Mouse (Mus musculus) limb, embryonic 11.5 days (tissue): ENCODE results near the gene Stx16. TPM values are rescaled to one million over a fixed set of nuclear protein-coding genes. Genes with fewer than 3 reads are reported as not detected.

ENCODE experiments used
- ATAC-seq: fragments of 200-750 bp; cut with Nextera tagmentation; 2 replicates; pipeline ENCODE4 v1.8.0; 2017; ENCODE audit warnings: low read depth; ENCODE audit not compliant: insufficient number of reproducible peaks, low FRiP score, low TSS enrichment
- DNase-seq: peaks from one replicate; pipeline ENCODE4 v3.0.0-alpha.2; 2015; ENCODE audit warnings: low spot score
- H3K27ac ChIP-seq: fragments of 300-500 bp; sonication (generic); replicated peaks from 2 replicates; pipeline ENCODE4 v1.5.1; 2014; ENCODE audit warnings: low read depth, mild to moderate bottlenecking, low read length
- H3K27me3 ChIP-seq: fragments of 300-500 bp; sonication (generic); 2 replicates; pipeline ENCODE4 v1.6.1; 2014; ENCODE audit warnings: mild to moderate bottlenecking, low read length, mixed read lengths; ENCODE audit not compliant: control insufficient read depth, insufficient read depth
- H3K36me3 ChIP-seq: fragments of 300-500 bp; sonication (generic); 2 replicates; pipeline ENCODE4 v1.6.1; 2014; ENCODE audit warnings: mild to moderate bottlenecking, low read length, moderate library complexity, mixed read lengths; ENCODE audit not compliant: control insufficient read depth, insufficient read depth
- H3K4me1 ChIP-seq: fragments of 300-500 bp; sonication (generic); 2 replicates; pipeline ENCODE4 v1.6.1; 2014; ENCODE audit warnings: low read length, mixed read lengths; ENCODE audit not compliant: control insufficient read depth, insufficient read depth
- H3K4me2 ChIP-seq: fragments of 300-500 bp; sonication (generic); 2 replicates; pipeline ENCODE4 v1.6.1; 2014; ENCODE audit warnings: low read depth, mild to moderate bottlenecking, moderate library complexity; ENCODE audit not compliant: severe bottlenecking
- H3K4me3 ChIP-seq: fragments of 300-500 bp; sonication (generic); 2 replicates; pipeline ENCODE4 v1.5.1; 2014; ENCODE audit warnings: low read depth, low read length
- H3K9ac ChIP-seq: fragments of 300-500 bp; sonication (generic); 2 replicates; pipeline ENCODE4 v1.6.1; 2014; ENCODE audit warnings: mild to moderate bottlenecking, low read length
- H3K9me3 ChIP-seq: fragments of 300-500 bp; sonication (generic); 2 replicates; pipeline ENCODE4 v1.6.1; 2016; ENCODE audit warnings: low read length; ENCODE audit not compliant: control insufficient read depth
- WGBS: fragments of 180-500 bp; shearing (Covaris S2); extraction: QIAGEN DNeasy Blood & Tissue Kit; methylation state at CpG from one replicate; pipeline ENCODE4 v1.1.7; 2014; 5-methylcytosine and 5-hydroxymethylcytosine counted together
- polyA plus RNA-seq: library from polyadenylated mRNA; unstranded; fragments of >200 nt; fragmentation: Nextera tagmentation; extraction: Ambion mirVana; gene quantifications from 2 replicates; pipeline ENCODE4 v1.2.1, GENCODE M21; 2014

Stx16 gene
- polyA plus RNA-seq, 1 experiment from 2014 or later, result 9.0 TPM

DNA sequence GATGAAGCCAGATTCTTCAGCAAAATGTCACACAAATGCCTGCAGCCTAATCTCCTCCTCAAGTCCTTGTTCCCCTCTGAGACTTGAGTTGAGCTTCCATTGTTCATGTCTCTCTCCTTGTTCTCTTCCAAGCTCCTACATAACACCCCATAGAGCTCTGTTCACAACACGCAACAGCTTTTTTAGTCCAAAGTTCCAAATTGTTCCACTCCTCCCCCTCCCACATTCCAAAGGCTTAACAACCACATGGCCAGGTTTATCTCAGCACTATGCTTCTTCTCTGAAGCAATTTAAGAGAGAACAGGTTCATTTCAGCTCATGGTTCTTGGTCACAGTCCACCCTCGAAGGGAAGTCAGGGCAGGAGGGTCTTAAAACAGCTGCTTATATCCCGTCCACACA is 18.4 kb upstream of the Stx16 start:
- 78% methylated on average over 3 of the region's 3 CpGs for WGBS
- Histone ChIP-seq H3K27ac (no peak overlapping the region), H3K9me3 (no peaks in the 10 kb centered on the region), H3K4me2 (no peak overlapping the region), H3K4me1 (no peaks in the 10 kb centered on the region), H3K36me3 (no peaks in the 10 kb centered on the region), H3K27me3 (no peaks in the 10 kb centered on the region), H3K4me3 (no peak overlapping the region), H3K9ac (no peak overlapping the region)
- DNase-seq (no peak), ATAC-seq (no peak)

- H3K4me2 ChIP-seq, result no peak overlapping the region
- no peak for ATAC-seq
- H3K36me3 ChIP-seq, result no peaks in the 10 kb centered on the region
- no peak overlapping the region for H3K27ac ChIP-seq
- peak; percentile 20 for DNase-seq
- no peaks in the 10 kb centered on the region for H3K9me3 ChIP-seq
- no peaks in the 10 kb centered on the region for H3K4me1 ChIP-seq
- 82% methylated on average over 8 of the region's 8 CpGs for WGBS
- no peaks in the 10 kb centered on the region for H3K27me3 ChIP-seq
- H3K4me3 ChIP-seq, result no peak overlapping the region
- no peak overlapping the region for H3K9ac ChIP-seq
Observed at GRCm38 (mm10) chr2:174058316-174058939, 17.7 kb upstream of the Stx16 start.

DNA sequence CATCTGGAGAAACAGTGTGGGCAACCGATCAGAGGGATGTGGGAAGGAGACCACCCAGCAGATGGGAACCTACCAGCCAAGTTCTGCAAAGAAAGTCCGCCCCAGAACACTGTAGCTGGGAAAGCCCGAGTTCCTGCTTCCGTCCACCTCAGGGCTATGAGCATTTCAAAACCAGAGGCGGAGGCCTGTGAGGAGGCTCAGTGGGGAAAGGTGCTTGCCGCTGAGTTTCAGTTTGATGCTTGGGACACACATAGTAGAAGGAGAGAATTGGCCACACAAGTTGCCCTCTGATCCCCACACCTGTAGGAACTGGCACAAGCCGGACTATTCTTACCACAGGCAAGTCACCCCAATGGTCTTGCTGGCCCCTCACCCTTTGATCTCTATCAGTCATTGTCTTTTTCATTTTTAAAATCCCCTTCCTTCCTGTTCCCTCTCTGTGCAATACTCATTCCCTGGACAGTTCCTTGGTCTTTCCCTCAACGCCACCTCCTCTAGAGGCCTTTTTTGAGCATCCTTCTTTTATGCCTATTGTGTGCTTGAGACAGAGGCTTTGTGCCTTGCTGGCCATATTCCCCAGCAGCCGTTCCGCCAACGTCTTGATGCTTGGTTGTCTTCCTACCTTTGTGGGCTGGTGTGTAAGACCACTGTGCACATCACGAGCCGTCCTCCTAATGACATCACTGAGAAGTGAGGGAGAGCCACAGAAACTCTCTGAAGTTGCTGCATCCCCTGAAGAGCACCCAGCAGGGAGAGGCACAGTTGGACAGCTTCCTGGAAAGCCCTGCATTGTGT is 16.3 kb upstream of the Stx16 start:
- Histone ChIP-seq H3K27me3 (no peaks in the 10 kb centered on the region), H3K4me3 (no peak overlapping the region), H3K9ac (no peak overlapping the region), H3K4me2 (no peak overlapping the region), H3K36me3 (no peaks in the 10 kb centered on the region), H3K27ac (no peak overlapping the region), H3K9me3 (no peaks in the 10 kb centered on the region), H3K4me1 (no peaks in the 10 kb centered on the region)
- WGBS, result 89% methylated on average over 13 of the region's 13 CpGs
- no peak for ATAC-seq
- DNase-seq, result peak; percentile 18

DNA sequence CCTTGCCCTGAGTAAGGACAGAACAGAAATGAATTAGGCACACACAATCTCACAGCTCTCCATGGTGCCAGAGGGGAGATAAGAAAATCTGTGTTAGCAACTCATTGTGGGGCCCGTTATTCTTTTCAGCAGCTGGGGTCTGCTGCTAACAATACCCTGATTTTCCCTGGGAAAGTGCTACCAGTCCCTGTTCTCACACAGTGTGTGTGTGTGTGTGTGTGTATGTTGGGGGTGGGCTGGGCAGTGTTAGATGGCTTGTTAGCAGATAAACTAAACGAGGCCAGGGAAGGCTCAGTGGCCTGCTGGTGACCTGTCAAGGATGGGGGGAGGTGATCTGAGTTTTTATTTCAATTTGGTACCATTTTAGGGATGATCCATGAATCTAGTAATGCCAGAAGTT is 14.9 kb upstream of the Stx16 start:
- Histone ChIP-seq H3K27me3 (no peaks in the 10 kb centered on the region), H3K4me2 (no peak overlapping the region), H3K27ac (no peak overlapping the region), H3K9ac (no peak overlapping the region), H3K4me3 (no peak overlapping the region), H3K36me3 (no peaks in the 10 kb centered on the region), H3K9me3 (no peaks in the 10 kb centered on the region), H3K4me1 (no peaks in the 10 kb centered on the region)
- WGBS, result 43% methylated on average over 2 of the region's 2 CpGs
- no peak for ATAC-seq
- peak; percentile 10 for DNase-seq

- WGBS, result 77% methylated on average over 6 of the region's 6 CpGs
Observed at GRCm38 (mm10) chr2:174063074-174063473, 13.0 kb upstream of the Stx16 start.

GRCm38 (mm10) chr2:174063527-174064211 is 12.4 kb upstream of the Stx16 start:
- 0 out of 2 replicates have a peak overlapping the region, but pooled peaks have one; percentile 18 for H3K27ac ChIP-seq

More at GRCm38 (mm10) chr2:174063074-174063473, 13.0 kb upstream of the Stx16 start:
- no peak for ATAC-seq
- Histone ChIP-seq H3K4me1 (no peaks in the 10 kb centered on the region), H3K9ac (no peak overlapping the region), H3K4me2 (no peak overlapping the region), H3K9me3 (no peaks in the 10 kb centered on the region), H3K27ac (no peak overlapping the region), H3K36me3 (no peaks in the 10 kb centered on the region), H3K27me3 (no peaks in the 10 kb centered on the region), H3K4me3 (no peak overlapping the region)
- no peak for DNase-seq

GRCm38 (mm10) chr2:174067793-174068419 is 8.2 kb upstream of the Stx16 start:
- H3K9ac ChIP-seq, result no peak overlapping the region
- WGBS, result 88% methylated on average over 6 of the region's 6 CpGs
- no peak for ATAC-seq
- no peak overlapping the region for H3K27ac ChIP-seq
- DNase-seq, result no peak
- no peak overlapping the region for H3K4me2 ChIP-seq
- H3K4me1 ChIP-seq, result no peaks in the 10 kb centered on the region
- no peaks in the 10 kb centered on the region for H3K9me3 ChIP-seq
- no peaks in the 10 kb centered on the region for H3K27me3 ChIP-seq
- H3K4me3 ChIP-seq, result no peak overlapping the region
- H3K36me3 ChIP-seq, result no peaks in the 10 kb centered on the region

More at GRCm38 (mm10) chr2:174063527-174064211, 12.4 kb upstream of the Stx16 start:
- H3K4me3 ChIP-seq, result no peak overlapping the region
- no peaks in the 10 kb centered on the region for H3K36me3 ChIP-seq
- DNase-seq, result peak; percentile 34
- WGBS, result 62% methylated on average over 9 of the region's 9 CpGs
- no peaks in the 10 kb centered on the region for H3K9me3 ChIP-seq
- no peak overlapping the region for H3K9ac ChIP-seq
- no peak overlapping the region for H3K4me2 ChIP-seq
- peak; percentile 45; the same call in 1 of the 2 replicates for ATAC-seq
- no peaks in the 10 kb centered on the region for H3K4me1 ChIP-seq
- no peaks in the 10 kb centered on the region for H3K27me3 ChIP-seq

GRCm38 (mm10) chr2:174069532-174070049 is 6.5 kb upstream of the Stx16 start:
- no peak overlapping the region for H3K27ac ChIP-seq
- ATAC-seq (no peak), DNase-seq (no peak)
- H3K9me3 ChIP-seq, result no peaks in the 10 kb centered on the region
- 86% methylated on average over 3 of the region's 3 CpGs for WGBS
- no peak overlapping the region for H3K9ac ChIP-seq
- no peaks in the 10 kb centered on the region for H3K4me1 ChIP-seq
- no peak overlapping the region for H3K4me2 ChIP-seq
- H3K27me3 ChIP-seq, result no peaks in the 10 kb centered on the region
- H3K4me3 ChIP-seq, result no peak overlapping the region
- no peaks in the 10 kb centered on the region for H3K36me3 ChIP-seq
